Mouse (Mus musculus) spleen, postnatal 4 days (tissue): ENCODE data around the gene Snx29.

Experiments
- DNase-seq, 2 experiments: peaks; one replicate each; pipeline ENCODE4 v3.0.0; 2022; ENCODE audit warnings: low spot score in 2 of 2

Gene Snx29

GRCm38 (mm10) chr16:11783337-11783736, 460.6 kb downstream of the Snx29 start:
- no peak for DNase-seq

- no peak for DNase-seq
These were observed 461.6 kb downstream of the Snx29 start for GRCm38 (mm10) chr16:11784354-11784753.

GRCm38 (mm10) chr16:11785806-11786205, 463.1 kb downstream of the Snx29 start:
- no peak for DNase-seq

GRCm38 (mm10) chr16:11790476-11790875, 467.8 kb downstream of the Snx29 start:
- DNase-seq = no peak

- DNase-seq = no peak
These were observed 470.7 kb downstream of the Snx29 start for GRCm38 (mm10) chr16:11793391-11793790.

GRCm38 (mm10) chr16:11794628-11795027, 471.9 kb downstream of the Snx29 start:
- DNase-seq = no peak

- no peak for DNase-seq
These were observed 473.2 kb downstream of the Snx29 start for GRCm38 (mm10) chr16:11795758-11796460.

GRCm38 (mm10) chr16:11801960-11802539, 479.3 kb downstream of the Snx29 start:
- no peak for DNase-seq
